Mouse (Mus musculus) C2C12 (cell line): ENCODE data around the gene Grid2ip. TPM values are rescaled to one million over a fixed set of nuclear protein-coding genes. Genes with fewer than 3 reads are reported as not detected.

Source experiments
- H3K27me3 ChIP-seq: one replicate; pipeline ENCODE4 v1.6.1; 2011; ENCODE audit not compliant: control insufficient read depth, insufficient read depth, insufficient read length
- H3K36me3 ChIP-seq: one replicate; pipeline ENCODE4 v1.6.1; 2011; ENCODE audit not compliant: control insufficient read depth, insufficient read depth
- H3K4me3 ChIP-seq: one replicate; pipeline ENCODE4 v1.5.1; 2011; ENCODE audit warnings: mild to moderate bottlenecking, control low read depth; ENCODE audit not compliant: poor library complexity, insufficient read depth, severe bottlenecking
- H3K79me2 ChIP-seq: one replicate; pipeline ENCODE4 v1.6.1; 2011; ENCODE audit not compliant: control insufficient read depth, insufficient read depth
- H3K79me3 ChIP-seq: one replicate; pipeline ENCODE4 v1.6.1; 2011; ENCODE audit warnings: low read depth, control low read depth
- H3ac ChIP-seq: one replicate; pipeline ENCODE3; 2011; ENCODE audit warnings: low read depth; ENCODE audit not compliant: control insufficient read depth, insufficient read length
- CEBPB ChIP-seq: IDR thresholded peaks from one replicate; pipeline ENCODE4 v1.6.1; 2011; ENCODE audit warnings: low read depth, mild to moderate bottlenecking, control low read depth, moderate library complexity
- CTCF ChIP-seq: IDR thresholded peaks from one replicate; pipeline ENCODE4 v1.5.1; 2011; ENCODE audit not compliant: control insufficient read depth, insufficient read depth, insufficient read length
- FOSL1 ChIP-seq: IDR thresholded peaks from one replicate; pipeline ENCODE4 v1.8.0; 2011; ENCODE audit warnings: mild to moderate bottlenecking, low read length; ENCODE audit not compliant: poor library complexity, insufficient read depth, severe bottlenecking
- MAX ChIP-seq: IDR thresholded peaks from one replicate; pipeline ENCODE4 v1.6.1; 2011; ENCODE audit warnings: mild to moderate bottlenecking, control low read depth
- MYOD1 ChIP-seq: IDR thresholded peaks from one replicate; pipeline ENCODE4 v1.6.1; 2011; ENCODE audit warnings: low read depth; ENCODE audit not compliant: control insufficient read depth, insufficient read length
- MYOG ChIP-seq: IDR thresholded peaks from one replicate; pipeline ENCODE4 v1.6.1; 2011; ENCODE audit not compliant: control insufficient read depth, insufficient read length; ENCODE audit errors: extremely low read depth
- USF1 ChIP-seq: IDR thresholded peaks from one replicate; pipeline ENCODE4 v1.6.1; 2011; ENCODE audit warnings: low read depth, mild to moderate bottlenecking, control low read depth, moderate library complexity
- long read RNA-seq, 2 experiments: library from polyadenylated mRNA; unstranded; transcript quantifications; one replicate each; pipeline ENCODE4 v2.0.0; 2019 to 2020
- polyA plus RNA-seq: library from polyadenylated mRNA; unstranded; fragments of >200 nt; fragmentation: generic; extraction: Trizol; gene quantifications from one replicate; pipeline ENCODE4 v1.2.1, GENCODE M21; 2012; ENCODE audit warnings: missing spikeins

The Grid2ip gene
- not detected for polyA plus RNA-seq
- long read RNA-seq, experiment 1: 0 reads
- long read RNA-seq, experiment 2: 0 reads

- no peak for TF ChIP-seq FOSL1
- TF ChIP-seq USF1: no peak
- no peak for TF ChIP-seq CTCF
- no peak for TF ChIP-seq MAX
- no peak for TF ChIP-seq MYOG
- TF ChIP-seq MYOD1: no peak
- TF ChIP-seq CEBPB: no peak
- no peaks in the 10 kb centered on the region for H3K79me2 ChIP-seq
- no peaks in the 10 kb centered on the region for H3K36me3 ChIP-seq
- no peak within 1 kb of the TSS for H3K4me3 ChIP-seq
- no peaks in the 10 kb centered on the region for H3K79me3 ChIP-seq
- no peak within 1 kb of the TSS for H3ac ChIP-seq
- peaks cover 37% of the 10 kb centered on the region for H3K27me3 ChIP-seq
Measured at GRCm38 (mm10) chr5:143356686-143357388, at the start of gene Grid2ip. TSS of gene Grid2ip (plus strand) at chr5:143357338.

GRCm38 (mm10) chr5:143308825-143309224 lies 48.3 kb upstream of the Grid2ip start:
- TF ChIP-seq MAX (no peak), CEBPB (no peak), USF1 (no peak), MYOD1 (no peak), FOSL1 (no peak), CTCF (no peak), MYOG (no peak)
- no peaks in the 10 kb centered on the region for H3K27me3 ChIP-seq
- peaks cover 76% of the 10 kb centered on the region for H3K79me2 ChIP-seq
- H3K36me3 ChIP-seq: peaks cover 85% of the 10 kb centered on the region
- H3ac ChIP-seq: no peak overlapping the region
- H3K79me3 ChIP-seq: peaks cover 51% of the 10 kb centered on the region
- H3K4me3 ChIP-seq: no peak overlapping the region

- Histone ChIP-seq H3K36me3 (peaks cover 83% of the 10 kb centered on the region), H3ac (no peak overlapping the region), H3K27me3 (no peaks in the 10 kb centered on the region), H3K4me3 (no peak overlapping the region), H3K79me3 (peaks cover 53% of the 10 kb centered on the region), H3K79me2 (peaks cover 84% of the 10 kb centered on the region)
- TF ChIP-seq CEBPB (no peak), MYOD1 (no peak), USF1 (no peak), MYOG (no peak), FOSL1 (no peak), CTCF (no peak)
Measured at GRCm38 (mm10) chr5:143309916-143310315, 47.2 kb upstream of the Grid2ip start.

- H3K4me3 ChIP-seq: no peak overlapping the region
- peak; percentile 40 for TF ChIP-seq CTCF
- TF ChIP-seq USF1: no peak
- peaks cover 64% of the 10 kb centered on the region for H3K79me2 ChIP-seq
- no peak overlapping the region for H3ac ChIP-seq
- H3K36me3 ChIP-seq: peaks cover 69% of the 10 kb centered on the region
- no peaks in the 10 kb centered on the region for H3K27me3 ChIP-seq
- H3K79me3 ChIP-seq: peaks cover 39% of the 10 kb centered on the region
Measured at GRCm38 (mm10) chr5:143311886-143312285, 45.3 kb upstream of the Grid2ip start.

GRCm38 (mm10) chr5:143314183-143314729 lies 42.9 kb upstream of the Grid2ip start:
- H3K4me3 ChIP-seq: peak overlapping the region; percentile 59
- TF ChIP-seq MYOD1 (no peak), MAX (no peak), MYOG (no peak), USF1 (no peak), CEBPB (no peak), FOSL1 (no peak), CTCF (no peak)
- peak overlapping the region; percentile 100 for H3ac ChIP-seq
- H3K36me3 ChIP-seq: peaks cover 57% of the 10 kb centered on the region
- no peaks in the 10 kb centered on the region for H3K27me3 ChIP-seq
- H3K79me3 ChIP-seq: peaks cover 37% of the 10 kb centered on the region
- peaks cover 57% of the 10 kb centered on the region for H3K79me2 ChIP-seq
